9 mouse cellular contexts compared by ENCODE assay signal in the genomic region with DNA sequence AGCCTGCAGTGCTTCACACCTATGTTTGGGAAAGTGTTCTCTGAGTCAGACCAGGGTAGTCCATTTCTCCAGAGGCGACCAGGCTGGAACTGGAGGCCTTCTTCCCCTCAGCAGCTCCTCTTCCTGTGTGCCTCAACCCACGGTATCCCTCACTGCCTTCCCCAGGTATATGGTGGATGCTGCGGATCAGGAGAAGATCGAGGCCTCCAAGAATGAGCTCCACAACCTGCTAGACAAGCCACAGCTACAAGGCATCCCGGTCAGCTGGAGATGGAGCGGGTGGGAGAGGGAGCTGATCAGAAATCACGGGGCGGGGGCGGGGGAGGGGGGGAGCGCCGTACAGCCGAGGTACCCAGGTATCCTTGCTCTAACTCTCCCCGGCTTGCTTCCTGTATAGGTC. TPM values are rescaled to one million over a fixed set of nuclear protein-coding genes. Genes with fewer than 3 reads are reported as not detected.
DNase-seq lines count a peak whose midpoint lies in the region; ATAC-seq and TF ChIP-seq lines count a peak whose summit lies in the region.
"Had no signal": no experiment of that assay in that cellular context is flagged by ENCODE, and none has a peak within 500 bp of the region (broad histone marks: within the 10 kb centered on the region; RNA-seq: fewer than 3 reads in every experiment).

No protein-coding gene starts in this region.

- peak; percentile 19; the same call in 1 of the 2 replicates for ATAC-seq in kidney, postnatal 0 days (replicated peaks; ENCODE audit: low FRiP score, low read depth)
- no peak for ATAC-seq in embryonic facial prominence, embryonic 15.5 days (ENCODE audit: insufficient number of reproducible peaks, low FRiP score, low TSS enrichment, low read depth)
- 0 out of 2 replicates have a peak, but pooled peaks have one; percentile 3 for ATAC-seq in intestine, postnatal 0 days
- peak; percentile 35 for ATAC-seq in neural tube, embryonic 12.5 days (ENCODE audit: low FRiP score, low read depth)

- H3K4me3 ChIP-seq in kidney, postnatal 0 days (replicated peaks; ENCODE audit: low read depth, low read length), result no peak overlapping the region
- H3K4me3 ChIP-seq in kidney, adult 2 months (ENCODE audit: insufficient read depth, low read depth, low read length), result no peak overlapping the region
- peak overlapping the region; percentile 29 for H3K4me3 ChIP-seq in embryonic facial prominence, embryonic 15.5 days (replicated peaks)
- no peak overlapping the region for H3K4me3 ChIP-seq in intestine, postnatal 0 days (ENCODE audit: low read depth, low read length)
- peak overlapping the region; percentile 18 for H3K4me3 ChIP-seq in neural tube, embryonic 12.5 days

- no peak for TF ChIP-seq POLR2A in kidney, adult 2 months (IDR thresholded peaks at IDR 0.05; ENCODE audit: low read depth, low read length)

- no peaks in the 10 kb centered on the region for H3K9me3 ChIP-seq in kidney, postnatal 0 days (replicated peaks; ENCODE audit: low read length)
- H3K9me3 ChIP-seq in embryonic facial prominence, embryonic 15.5 days (replicated peaks), result no peaks in the 10 kb centered on the region
- H3K9me3 ChIP-seq in intestine, postnatal 0 days (ENCODE audit: control insufficient read depth), result no peaks in the 10 kb centered on the region
- H3K9me3 ChIP-seq in neural tube, embryonic 12.5 days, result no peaks in the 10 kb centered on the region

- H3K9ac ChIP-seq in kidney, postnatal 0 days (ENCODE audit: low read depth, low read length), result 0 out of 2 replicates have a peak overlapping the region, but pooled peaks have one; percentile 10
- H3K9ac ChIP-seq in embryonic facial prominence, embryonic 15.5 days, result no peak overlapping the region
- H3K9ac ChIP-seq in intestine, postnatal 0 days (ENCODE audit: low read depth, low read length), result 0 out of 2 replicates have a peak overlapping the region, but pooled peaks have one; percentile 17
- peak overlapping the region; percentile 53; the same call in 1 of the 2 replicates for H3K9ac ChIP-seq in neural tube, embryonic 12.5 days

- H3K36me3 ChIP-seq in kidney, postnatal 0 days (ENCODE audit: insufficient read depth, low read length), result peaks cover 6% of the 10 kb centered on the region; the same call in 1 of the 2 replicates
- H3K36me3 ChIP-seq in kidney, adult 2 months (ENCODE audit: control insufficient read depth, insufficient read depth, low read length), result 0 out of 2 replicates have a peak, but pooled peaks cover 2% of the 10 kb centered on the region
- H3K36me3 ChIP-seq in embryonic facial prominence, embryonic 15.5 days, result peaks cover 21% of the 10 kb centered on the region
- peaks cover 22% of the 10 kb centered on the region for H3K36me3 ChIP-seq in intestine, postnatal 0 days (ENCODE audit: control insufficient read depth, insufficient read depth)
- H3K36me3 ChIP-seq in neural tube, embryonic 12.5 days, result peaks cover 28% of the 10 kb centered on the region

- H3K4me1 ChIP-seq in kidney, postnatal 0 days (replicated peaks; ENCODE audit: insufficient read depth, low read length), result peaks cover under 1% of the 10 kb centered on the region; the same call in 1 of the 2 replicates
- peaks cover 14% of the 10 kb centered on the region for H3K4me1 ChIP-seq in kidney, adult 2 months (ENCODE audit: control insufficient read depth, insufficient read depth, low read length)
- H3K4me1 ChIP-seq in embryonic facial prominence, embryonic 15.5 days, result peaks cover 38% of the 10 kb centered on the region
- H3K4me1 ChIP-seq in intestine, postnatal 0 days (replicated peaks; ENCODE audit: control insufficient read depth, insufficient read depth, low read length), result peaks cover 2% of the 10 kb centered on the region; the same call in 1 of the 2 replicates
- H3K4me1 ChIP-seq in neural tube, embryonic 12.5 days, result peaks cover 23% of the 10 kb centered on the region

- H3K27ac ChIP-seq in kidney, postnatal 0 days, result peak overlapping the region; percentile 2; the same call in 1 of the 2 replicates
- no peak overlapping the region for H3K27ac ChIP-seq in kidney, adult 2 months (ENCODE audit: insufficient read depth, low read depth, low read length)
- H3K27ac ChIP-seq in embryonic facial prominence, embryonic 15.5 days (replicated peaks), result peak overlapping the region; percentile 83
- peak overlapping the region; percentile 21 for H3K27ac ChIP-seq in intestine, postnatal 0 days (ENCODE audit: low read depth, low read length)
- H3K27ac ChIP-seq in neural tube, embryonic 12.5 days, result peak overlapping the region; percentile 75

- peak overlapping the region; percentile 43 for H3K4me2 ChIP-seq in kidney, postnatal 0 days (ENCODE audit: low read length)
- H3K4me2 ChIP-seq in embryonic facial prominence, embryonic 15.5 days (replicated peaks), result peak overlapping the region; percentile 43
- H3K4me2 ChIP-seq in intestine, postnatal 0 days (replicated peaks; ENCODE audit: low read depth), result peak overlapping the region; percentile 49
- peak overlapping the region; percentile 53 for H3K4me2 ChIP-seq in neural tube, embryonic 12.5 days (replicated peaks)

- 29% methylated on average over 13 of the region's 13 CpGs for WGBS in kidney, postnatal 0 days
- 35% methylated on average over 13 of the region's 13 CpGs for WGBS in kidney, adult 2 months
- 20% methylated on average over 13 of the region's 13 CpGs for WGBS in embryonic facial prominence, embryonic 15.5 days
- 31% methylated on average over 13 of the region's 13 CpGs for WGBS in intestine, postnatal 0 days
- WGBS in neural tube, embryonic 12.5 days, result 27% methylated on average over 13 of the region's 13 CpGs

- DNase-seq in kidney, postnatal 0 days (ENCODE audit: low spot score), result no peak
- DNase-seq in kidney, adult 2 months, result no peak
- DNase-seq in layer of hippocampus, postnatal 36 days, result no peak
- no peak for DNase-seq in gastrocnemius, postnatal 10 days
- DNase-seq in adrenal gland, adult 18-20 months (ENCODE audit: low spot score in 2 of 2), result no peak

- no peak for TF ChIP-seq CTCF in kidney, postnatal 0 days (IDR thresholded peaks at IDR 0.05; ENCODE audit: low read depth)
- TF ChIP-seq CTCF in kidney, adult 2 months (conservative IDR thresholded peaks at IDR 0.05; ENCODE audit: insufficient read depth, insufficient read length, low read depth, low read length), result no peak
- no peak for TF ChIP-seq CTCF in intestine, postnatal 0 days (IDR thresholded peaks at IDR 0.05; ENCODE audit: low read depth)

- H3K27me3 ChIP-seq in kidney, postnatal 0 days (ENCODE audit: insufficient read depth, low read length), result no peaks in the 10 kb centered on the region
- no peaks in the 10 kb centered on the region for H3K27me3 ChIP-seq in kidney, adult 2 months (replicated peaks; ENCODE audit: control insufficient read depth, insufficient read depth, low read length)
- H3K27me3 ChIP-seq in embryonic facial prominence, embryonic 15.5 days, result no peaks in the 10 kb centered on the region
- H3K27me3 ChIP-seq in intestine, postnatal 0 days (replicated peaks; ENCODE audit: control insufficient read depth, insufficient read depth, low read length), result no peaks in the 10 kb centered on the region
- H3K27me3 ChIP-seq in neural tube, embryonic 12.5 days (replicated peaks), result no peaks in the 10 kb centered on the region
- H3K27me3 ChIP-seq: Patski had no signal

RNA-seq across cellular contexts. Expression of a gene that starts 7.4 kb away (rescaled TPM):
- polyA plus RNA-seq in kidney, postnatal 0 days (2015; fragmentation: Nextera tagmentation; extraction: Ambion mirVana), result 47.4 and 49.3 TPM in 2 replicates
- polyA plus RNA-seq in kidney, adult 2 months (2012; rRNA removed), result 95.2 and 107 TPM in 2 replicates
- 77.8 and 85.7 TPM in 2 replicates for polyA plus RNA-seq in embryonic facial prominence, embryonic 15.5 days (2015; fragmentation: Nextera tagmentation; extraction: Ambion mirVana)
- polyA plus RNA-seq in intestine, postnatal 0 days (2015; fragmentation: Nextera tagmentation; extraction: Ambion mirVana), result 66.6 and 68.8 TPM in 2 replicates
- polyA plus RNA-seq in neural tube, embryonic 12.5 days (2016; fragmentation: Nextera tagmentation; extraction: Ambion mirVana), result 185 and 197 TPM in 2 replicates
- 100 to 1,000 TPM; 251 to 253 TPM for total RNA-seq in layer of hippocampus, postnatal 36 days (2021)
- 10 to 100 TPM; 32.3 to 39.9 TPM for total RNA-seq in gastrocnemius, postnatal 10 days (2021)
- total RNA-seq in adrenal gland, adult 18-20 months (2021), result 10 to 100 TPM; 54.1 to 54.7 TPM

RNA-seq across cellular contexts. Expression of a gene that starts 13.5 kb away (rescaled TPM):
- polyA plus RNA-seq in kidney, postnatal 0 days (2015; fragmentation: Nextera tagmentation; extraction: Ambion mirVana), result not detected in 2 replicates
- polyA plus RNA-seq in kidney, adult 2 months (2012; rRNA removed), result 0.75 and 0.98 TPM in 2 replicates
- polyA plus RNA-seq in embryonic facial prominence, embryonic 15.5 days (2015; fragmentation: Nextera tagmentation; extraction: Ambion mirVana), result 0.16 TPM in 1 of 2 replicates, not detected in the other
- polyA plus RNA-seq in intestine, postnatal 0 days (2015; fragmentation: Nextera tagmentation; extraction: Ambion mirVana), result 1.7 and 2.0 TPM in 2 replicates
- polyA plus RNA-seq in neural tube, embryonic 12.5 days (2016; fragmentation: Nextera tagmentation; extraction: Ambion mirVana), result 0.11 and 0.16 TPM in 2 replicates
- 100 to 1,000 TPM; 188 to 199 TPM for total RNA-seq in layer of hippocampus, postnatal 36 days (2021)
- total RNA-seq in gastrocnemius, postnatal 10 days (2021), result 1 to 10 TPM; 2.0 to 2.6 TPM
- 1 to 10 TPM in 1 of 2 experiments, under 1 TPM in 1; 0.86 to 1.6 TPM for total RNA-seq in adrenal gland, adult 18-20 months (2021)

RNA-seq across cellular contexts. Expression of a gene that starts 21.5 kb away (rescaled TPM):
- polyA plus RNA-seq in kidney, postnatal 0 days (2015; fragmentation: Nextera tagmentation; extraction: Ambion mirVana), result 0.38 and 0.42 TPM in 2 replicates
- 0.73 and 2.5 TPM in 2 replicates for polyA plus RNA-seq in kidney, adult 2 months (2012; rRNA removed)
- 2.6 and 2.8 TPM in 2 replicates for polyA plus RNA-seq in embryonic facial prominence, embryonic 15.5 days (2015; fragmentation: Nextera tagmentation; extraction: Ambion mirVana)
- polyA plus RNA-seq in intestine, postnatal 0 days (2015; fragmentation: Nextera tagmentation; extraction: Ambion mirVana), result 0.73 and 0.76 TPM in 2 replicates
- 1.1 and 1.2 TPM in 2 replicates for polyA plus RNA-seq in neural tube, embryonic 12.5 days (2016; fragmentation: Nextera tagmentation; extraction: Ambion mirVana)
- total RNA-seq in layer of hippocampus, postnatal 36 days (2021), result not detected
- total RNA-seq in gastrocnemius, postnatal 10 days (2021), result 1 to 10 TPM in 1 of 2 experiments, under 1 TPM in 1; 0.38 to 1.1 TPM
- total RNA-seq in adrenal gland, adult 18-20 months (2021), result 1 to 10 TPM in 1 of 2 experiments, under 1 TPM in 1; 0.96 to 1.2 TPM

RNA-seq across cellular contexts. Expression of a gene that starts 48.9 kb away (rescaled TPM):
- 0.83 and 0.88 TPM in 2 replicates for polyA plus RNA-seq in kidney, postnatal 0 days (2015; fragmentation: Nextera tagmentation; extraction: Ambion mirVana)
- polyA plus RNA-seq in kidney, adult 2 months (2012; rRNA removed), result 0.42 and 0.75 TPM in 2 replicates
- polyA plus RNA-seq in embryonic facial prominence, embryonic 15.5 days (2015; fragmentation: Nextera tagmentation; extraction: Ambion mirVana), result 14.2 and 15.1 TPM in 2 replicates
- polyA plus RNA-seq in intestine, postnatal 0 days (2015; fragmentation: Nextera tagmentation; extraction: Ambion mirVana), result 0.37 and 0.44 TPM in 2 replicates
- polyA plus RNA-seq in neural tube, embryonic 12.5 days (2016; fragmentation: Nextera tagmentation; extraction: Ambion mirVana), result 0.96 and 1.1 TPM in 2 replicates
- 1 to 10 TPM; 1.7 to 1.8 TPM for total RNA-seq in layer of hippocampus, postnatal 36 days (2021)
- 1 to 10 TPM; 1.2 to 1.6 TPM for total RNA-seq in gastrocnemius, postnatal 10 days (2021)
- 1 to 10 TPM; 2.1 to 5.2 TPM for total RNA-seq in adrenal gland, adult 18-20 months (2021)

Comparison
In these comparisons a context has a peak if more than half of its experiments do, and no peak if none do; other contexts are left out.
1. H3K4me3 ChIP-seq: peak in embryonic facial prominence, embryonic 15.5 days (single experiment) and neural tube, embryonic 12.5 days (single experiment); none in kidney, postnatal 0 days (single experiment), kidney, adult 2 months (single experiment) and intestine, postnatal 0 days (single experiment).
2. Peak in every context shown above with its lines, with median percentiles within 50 percentile points of each other: H3K4me2 ChIP-seq.